Mouse (Mus musculus) retina, embryonic 14.5 days (tissue): ENCODE data around the gene Haghl.
"Not testable (repeated sequence)": the region's sequence is repeated elsewhere in the genome, so short reads cannot be mapped to it uniquely, and the experiment has no call there.

ENCODE experiments used
- DNase-seq: peaks from one replicate; pipeline ENCODE4 v3.0.0-alpha.2; 2015; ENCODE audit warnings: low spot score

The Haghl gene

GRCm38 (mm10) chr17:25744311-25744710, 41.2 kb downstream of the Haghl start:
- no peak for DNase-seq

- DNase-seq, result no peak
Measured at GRCm38 (mm10) chr17:25743831-25744230, 41.6 kb downstream of the Haghl start.

- DNase-seq, result not testable (repeated sequence)
Measured at GRCm38 (mm10) chr17:25741471-25741870, 44.0 kb downstream of the Haghl start.

DNA sequence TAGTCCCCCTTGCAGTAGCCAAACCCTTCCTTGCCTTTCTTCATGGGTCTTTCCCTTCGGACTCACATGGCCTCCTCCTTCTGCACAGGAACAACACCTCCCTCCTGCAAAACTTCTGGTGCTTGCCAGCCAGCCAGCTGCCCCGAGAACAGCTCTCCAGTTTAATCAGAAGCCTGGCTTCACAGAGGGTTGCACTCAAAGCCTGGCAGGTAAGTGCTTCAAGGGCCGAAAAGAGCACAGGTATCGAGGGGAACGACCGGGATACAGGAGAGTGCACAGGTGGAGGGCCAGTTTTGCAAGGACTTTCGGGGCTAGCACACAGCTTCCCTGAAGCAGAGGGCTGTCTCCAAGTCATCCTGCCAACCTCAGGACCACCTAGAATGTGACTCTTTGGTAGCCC, 46.6 kb downstream of the Haghl start:
- DNase-seq, result no peak

DNA sequence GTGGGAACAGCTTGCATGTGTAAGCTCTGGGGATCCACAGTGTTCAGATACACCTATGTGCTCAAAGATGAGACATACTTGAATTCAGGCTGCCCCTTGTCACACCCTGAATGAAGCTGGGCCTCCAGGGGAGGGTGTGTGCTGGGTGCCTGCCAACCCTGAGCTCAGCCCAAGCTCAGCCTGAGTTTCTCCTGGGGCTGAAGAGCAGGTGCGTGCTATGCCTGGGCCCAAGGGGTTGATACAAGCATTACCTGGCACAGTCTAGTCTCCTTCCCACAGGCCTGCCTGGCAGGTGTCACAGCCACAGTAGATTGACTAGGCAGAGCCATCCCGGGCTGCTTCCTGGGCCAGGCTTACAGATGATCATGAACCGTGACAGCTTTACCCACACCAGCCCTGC, 49.7 kb downstream of the Haghl start, which contains the start of gene Mslnl:
Gene Mslnl (plus strand): TSS at position 298 of the 400 bp plus-strand sequence.
- no peak for DNase-seq

GRCm38 (mm10) chr17:25735246-25735645, 50.2 kb downstream of the Haghl start:
- no peak for DNase-seq

DNA sequence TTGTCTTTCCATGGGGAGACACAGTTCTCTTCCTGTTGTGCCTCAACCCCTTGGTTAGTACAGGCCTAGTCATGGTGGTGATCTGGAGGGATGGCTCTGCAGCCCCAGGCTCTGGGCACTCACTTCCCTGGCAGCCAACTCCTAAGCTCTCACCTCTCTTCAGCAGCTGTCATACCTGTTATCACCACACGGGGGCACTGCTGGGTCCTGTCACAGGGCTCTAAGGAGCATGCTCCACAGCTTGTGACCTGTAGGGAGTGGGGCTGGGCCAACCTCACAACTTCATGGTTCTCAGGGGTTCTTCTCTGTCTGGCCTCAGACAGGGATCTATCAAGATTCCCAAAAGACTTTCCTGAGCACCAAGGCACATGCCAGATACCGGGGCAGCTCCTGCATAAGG, 53.4 kb downstream of the Haghl start:
- DNase-seq, result peak; percentile 97
